Mouse (Mus musculus): ENCODE results near the gene Gnat2.

The Gnat2 gene

GRCm38 (mm10) chr3:108092536-108093115, at the start of gene Gnat2:
TSS of gene Gnat2 (plus strand) at chr3:108092789.
- DNase-seq, result no peak

DNA sequence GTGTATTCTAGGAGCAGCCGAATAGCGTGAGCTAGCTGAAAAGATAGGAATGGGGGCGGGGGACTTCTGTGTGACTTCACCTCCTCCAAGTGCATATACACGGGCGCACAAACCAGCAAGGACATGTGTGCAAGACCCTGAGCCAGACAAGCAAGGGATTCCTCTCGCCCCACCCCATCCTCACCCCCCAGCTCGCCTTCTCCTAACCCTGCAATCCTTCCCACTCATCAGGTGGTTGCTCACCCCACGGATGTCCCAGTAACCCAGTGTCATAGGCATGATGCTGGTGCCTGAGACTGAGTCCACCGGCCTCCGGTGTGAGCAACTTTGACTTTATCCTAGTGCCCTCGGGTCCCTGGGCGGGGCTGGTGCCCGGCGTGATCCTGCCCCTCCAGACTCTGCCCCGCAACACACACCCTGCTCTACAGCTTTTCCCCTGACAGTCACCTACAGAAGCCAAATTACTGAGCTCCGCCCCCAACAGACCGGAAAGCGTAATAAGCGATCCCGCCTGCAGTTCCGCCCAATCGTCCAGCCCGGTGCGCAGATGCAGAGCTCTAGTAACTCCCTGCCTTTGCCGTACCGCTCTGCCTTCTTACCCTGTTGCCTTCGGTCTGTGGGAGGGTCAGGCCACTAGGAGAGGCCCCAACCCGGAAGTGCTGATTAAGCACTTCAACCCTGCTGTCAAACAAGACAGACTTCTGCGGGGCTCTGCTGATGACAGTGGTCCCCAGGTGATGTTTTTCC, 48.0 kb upstream of the Gnat2 start, which contains the start of gene Gstm4:
Gene Gstm4 (minus strand): TSS at position 501 of the 747 bp plus-strand sequence.
- peak; percentile 95 to 96 for DNase-seq

DNA sequence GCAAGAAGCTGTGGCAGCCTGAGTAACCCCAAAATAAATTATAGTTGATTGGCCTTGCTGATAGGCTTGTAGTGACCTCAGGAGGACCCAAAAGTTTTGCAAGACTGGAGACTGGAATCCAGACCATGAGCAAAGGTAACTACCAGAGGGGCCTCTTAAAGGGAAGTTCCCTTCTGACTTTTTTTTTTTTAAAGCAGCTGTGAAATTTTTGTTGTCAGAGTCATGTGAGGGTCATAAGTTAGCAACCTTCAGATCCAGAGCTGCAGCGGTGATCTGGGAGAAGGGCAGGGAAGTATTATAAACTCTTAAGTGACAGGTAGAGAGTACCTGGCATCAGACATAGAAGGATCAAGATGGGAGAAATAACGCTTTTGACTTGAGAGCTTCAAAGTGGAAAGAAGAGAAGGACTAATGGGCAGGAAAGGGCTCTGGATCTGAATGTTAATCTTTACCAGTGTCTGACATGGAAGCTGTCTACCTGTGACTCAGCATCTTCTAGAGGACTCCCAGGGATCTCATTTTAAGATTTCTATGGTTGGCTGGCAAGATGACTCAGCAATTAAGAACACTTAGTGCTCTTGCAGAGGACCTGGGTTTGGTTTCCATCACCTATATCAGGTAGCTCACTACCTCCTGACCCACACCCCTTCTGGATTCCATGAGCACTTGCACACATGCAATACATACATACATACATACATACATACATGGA, 45.5 kb upstream of the Gnat2 start:
- DNase-seq, result no peak

GRCm38 (mm10) chr3:108048306-108048705, 44.3 kb upstream of the Gnat2 start:
- DNase-seq, result no peak

DNA sequence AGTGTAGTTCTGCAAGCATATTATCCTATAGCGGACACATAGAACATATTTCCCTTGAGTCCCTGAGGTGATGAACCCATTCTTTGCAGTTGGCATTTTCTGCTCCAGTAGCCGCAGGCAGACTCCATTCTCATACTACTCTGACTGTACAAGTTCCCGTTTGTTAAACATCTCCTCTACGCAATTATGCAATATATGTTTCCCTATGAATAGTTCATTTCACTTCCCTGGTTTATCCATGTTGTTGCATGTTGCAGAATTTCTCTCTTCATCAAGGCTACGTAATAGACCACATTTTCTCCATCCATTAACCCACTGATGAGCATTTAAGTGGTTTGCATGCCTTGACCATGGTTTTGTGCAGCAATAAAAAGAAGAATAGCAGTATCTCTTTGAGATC, 42.1 kb upstream of the Gnat2 start:
- DNase-seq, result no peak

GRCm38 (mm10) chr3:108061420-108061819, 31.2 kb upstream of the Gnat2 start:
- DNase-seq, result peak in 1 of 2 experiments; percentile 57

- no peak for DNase-seq
These were observed 29.9 kb upstream of the Gnat2 start for GRCm38 (mm10) chr3:108062648-108063047.

DNA sequence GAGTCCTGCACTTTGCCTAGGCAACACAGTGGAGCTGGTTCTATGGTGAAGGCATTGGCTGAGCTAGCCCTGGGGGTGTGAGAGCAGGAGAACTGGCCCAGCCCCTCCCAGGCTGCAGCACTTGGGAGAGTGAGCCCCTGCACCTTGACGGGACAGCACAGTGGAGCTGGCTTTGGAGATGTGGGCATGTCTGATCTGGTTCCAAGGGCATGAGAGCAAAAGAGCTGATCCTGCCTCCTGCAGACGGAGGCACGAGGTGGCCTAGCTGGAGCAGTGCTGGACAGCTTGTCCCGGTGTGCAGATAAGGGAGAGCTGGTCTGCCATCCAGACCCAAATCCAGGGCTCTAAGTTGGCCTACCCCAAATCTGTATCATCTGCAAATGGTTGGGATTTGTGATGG, 27.9 kb upstream of the Gnat2 start:
- no peak for DNase-seq

DNA sequence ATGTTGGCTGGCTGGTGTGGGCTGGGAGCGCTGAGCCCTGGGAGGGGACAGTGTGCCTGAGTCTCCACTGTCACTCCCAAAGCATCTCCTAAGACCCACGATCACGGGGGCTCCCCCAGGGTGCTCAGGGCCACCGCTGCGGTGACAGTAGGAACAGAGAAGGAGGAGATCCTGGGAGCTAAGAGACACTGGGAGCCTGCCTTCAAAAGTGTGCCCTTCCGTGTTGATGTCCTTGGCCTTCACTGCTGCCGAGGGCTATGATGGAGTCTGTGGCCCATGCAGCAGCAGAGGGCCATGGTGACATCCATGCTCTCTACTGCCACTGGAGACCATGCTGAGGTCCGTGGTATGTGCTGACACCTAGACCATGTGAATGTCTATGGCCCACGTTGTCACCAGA, 27.0 kb upstream of the Gnat2 start:
- no peak for DNase-seq

DNA sequence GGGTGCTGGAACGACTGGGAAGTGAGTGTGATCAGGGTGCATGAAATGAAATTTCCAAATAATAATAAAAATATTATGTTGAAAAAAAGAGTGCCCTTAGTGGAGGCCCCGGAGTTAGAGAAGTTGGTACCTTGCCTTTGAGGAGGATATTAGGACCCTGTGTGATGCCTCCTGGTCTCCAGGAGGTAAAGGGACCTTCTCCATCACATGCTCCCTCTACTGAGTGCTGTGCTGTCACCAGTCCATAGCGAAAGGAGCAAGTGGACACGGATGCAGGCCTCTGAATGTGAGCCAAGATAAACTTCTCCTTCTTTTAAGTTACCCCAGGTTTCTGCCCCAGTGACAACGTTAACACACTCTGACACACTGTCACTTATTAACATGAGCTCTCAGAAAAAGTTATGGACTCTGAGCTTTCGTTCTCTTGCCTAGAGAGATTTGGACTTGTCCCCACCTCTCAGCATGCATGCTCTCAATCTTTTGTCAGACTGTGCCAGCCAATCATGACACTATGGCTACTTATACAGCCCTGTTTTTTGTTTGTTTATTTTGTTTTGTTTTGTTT, 25.1 kb upstream of the Gnat2 start:
- no peak for DNase-seq

- no peak for DNase-seq
These were observed 23.8 kb upstream of the Gnat2 start for GRCm38 (mm10) chr3:108068826-108069225.

GRCm38 (mm10) chr3:108069231-108069870, 23.2 kb upstream of the Gnat2 start:
- no peak for DNase-seq

GRCm38 (mm10) chr3:108070295-108071293, 22.0 kb upstream of the Gnat2 start:
- peak; percentile 55 to 73 for DNase-seq

GRCm38 (mm10) chr3:108072983-108073569, 19.5 kb upstream of the Gnat2 start:
- DNase-seq, result no peak

GRCm38 (mm10) chr3:108076836-108077235, 15.8 kb upstream of the Gnat2 start:
- no peak for DNase-seq

GRCm38 (mm10) chr3:108081681-108082080, 10.9 kb upstream of the Gnat2 start:
- no peak for DNase-seq

DNA sequence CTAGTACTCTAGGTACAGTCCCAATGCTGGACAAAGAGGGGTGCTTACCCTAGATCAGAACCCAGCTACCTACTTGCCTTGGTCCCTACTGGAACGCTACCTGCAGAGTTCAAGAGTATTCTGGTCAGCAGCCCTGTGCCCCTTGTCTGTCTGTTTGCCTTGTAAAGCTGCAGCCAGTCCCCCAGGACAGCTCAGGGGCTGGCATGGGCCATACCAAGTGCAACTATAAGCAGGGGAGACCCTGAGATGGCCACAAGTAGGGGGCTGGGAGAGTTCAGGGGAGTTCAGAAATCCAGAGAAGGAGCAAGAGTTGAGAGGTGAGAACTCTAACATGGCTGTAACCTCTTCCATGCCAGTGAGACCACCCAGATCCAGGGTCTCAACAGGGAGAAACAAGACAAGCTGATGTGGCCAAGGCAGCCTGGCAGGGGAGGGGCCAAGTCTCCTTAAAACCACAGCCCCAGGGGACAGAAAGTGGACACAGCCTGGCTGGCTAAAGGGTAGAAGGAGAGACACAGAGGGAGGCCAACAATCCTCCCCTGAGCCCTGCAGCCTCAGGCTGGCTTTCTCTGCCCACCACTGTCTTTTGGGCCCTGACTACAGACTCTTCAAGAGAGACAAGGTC, 10.2 kb upstream of the Gnat2 start:
- no peak for DNase-seq

GRCm38 (mm10) chr3:108083161-108083560, 9.4 kb upstream of the Gnat2 start:
- DNase-seq, result no peak

DNA sequence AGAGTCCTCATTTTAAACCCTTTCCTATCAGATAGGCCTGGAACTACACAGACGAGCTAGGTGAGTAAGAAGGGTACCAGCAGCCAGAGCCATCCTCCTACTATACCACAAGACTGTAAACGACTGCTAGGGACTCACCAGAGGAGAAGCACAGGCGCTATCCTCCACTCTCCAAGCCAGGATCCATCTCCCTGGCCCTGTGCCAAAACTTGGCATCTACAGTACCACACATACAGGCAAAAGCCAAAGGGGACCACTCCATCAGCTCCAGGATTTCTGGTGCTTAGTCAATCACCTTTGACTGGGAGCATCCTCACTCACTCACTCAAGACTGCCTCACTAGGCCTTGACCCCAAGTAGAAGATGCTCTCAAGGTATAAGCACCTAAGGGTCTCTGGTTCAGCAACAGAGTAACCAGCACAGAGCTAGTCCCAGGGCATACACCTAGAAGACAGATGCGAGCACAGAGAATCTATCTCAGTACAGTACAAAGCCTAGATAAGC, 8.6 kb upstream of the Gnat2 start:
- no peak for DNase-seq

DNA sequence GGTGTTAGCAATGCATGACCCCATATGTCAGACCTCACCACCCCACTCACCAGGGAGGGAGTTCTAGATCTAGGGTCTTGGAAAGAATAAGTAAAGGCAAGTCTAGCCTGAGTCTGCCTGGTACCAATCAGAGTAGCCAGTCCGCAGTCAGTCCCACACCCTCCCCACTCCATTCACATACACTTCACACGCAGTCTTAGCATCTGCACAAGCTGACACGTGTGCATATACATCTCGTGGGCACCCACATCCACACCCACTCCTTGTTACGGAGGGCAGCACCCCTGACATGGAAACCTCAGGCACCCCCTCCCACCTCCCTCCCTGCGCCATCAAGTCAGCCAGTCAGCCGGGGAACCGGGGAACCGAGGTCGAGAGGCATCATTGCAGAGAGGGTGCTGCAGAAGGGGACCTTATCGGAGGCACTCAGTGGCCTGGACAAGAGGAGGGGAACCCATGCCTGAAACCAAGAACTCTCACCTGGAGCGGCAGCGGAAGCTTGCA, 7.8 kb upstream of the Gnat2 start:
- no peak for DNase-seq

All from lung, adult 18-20 months (tissue).